Mouse (Mus musculus): Measurements from ENCODE around the gene Aspdh.

The Aspdh gene

DNA sequence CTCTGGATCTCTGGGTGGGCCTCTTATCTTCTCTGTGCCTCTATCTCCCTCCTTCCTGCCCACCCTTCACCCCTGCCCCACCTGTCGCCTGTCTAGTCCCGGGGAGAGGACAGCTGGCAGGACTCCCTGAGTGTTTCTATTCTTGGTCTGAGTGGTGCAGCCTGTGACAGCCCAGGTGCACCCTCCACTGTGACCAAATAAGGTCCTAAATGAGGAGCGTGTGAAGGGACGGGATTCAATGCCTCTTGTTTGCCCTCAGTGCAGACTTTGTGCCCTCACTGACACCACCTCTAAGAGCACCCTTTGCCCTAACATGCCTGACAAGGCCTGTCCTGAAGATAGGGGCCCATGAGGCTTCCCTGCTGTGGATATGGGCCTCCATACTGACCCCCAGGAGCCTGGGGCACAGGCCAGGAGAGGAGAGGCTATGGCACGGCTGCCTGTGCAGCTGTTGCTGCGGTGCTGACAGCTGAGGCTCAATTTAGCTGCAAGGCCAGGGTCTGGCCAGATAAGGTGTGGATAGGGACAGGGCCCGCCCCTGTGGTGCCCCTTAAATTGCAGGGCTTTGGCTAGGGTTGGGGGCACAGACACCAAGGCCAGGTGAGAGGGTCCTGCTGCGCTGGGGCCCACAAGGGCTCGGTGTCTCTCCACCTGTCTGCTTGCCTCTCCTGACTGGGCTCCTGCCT, 7.9 kb downstream of the Aspdh start:
- no peak for DNase-seq

DNA sequence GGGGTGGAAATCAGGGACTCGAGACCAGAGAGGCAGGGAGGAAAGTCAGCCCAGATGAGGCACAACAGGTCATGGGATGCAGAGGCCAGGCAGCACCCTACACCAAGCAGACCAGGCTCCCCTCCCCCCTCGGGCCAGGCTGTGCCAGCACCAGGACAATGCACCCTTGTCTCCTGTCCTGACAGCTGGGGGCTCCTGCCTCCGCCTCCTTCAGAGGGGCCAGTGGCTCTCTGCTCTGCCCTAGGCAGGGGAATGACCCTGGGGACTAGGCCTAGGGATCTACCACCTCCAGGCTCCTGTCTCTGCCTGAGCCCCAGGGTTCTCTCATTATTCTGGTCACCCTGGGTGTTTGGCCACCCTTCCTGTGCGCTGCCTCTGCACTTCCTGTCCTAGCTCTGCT, 9.2 kb downstream of the Aspdh start:
- no peak for DNase-seq

DNA sequence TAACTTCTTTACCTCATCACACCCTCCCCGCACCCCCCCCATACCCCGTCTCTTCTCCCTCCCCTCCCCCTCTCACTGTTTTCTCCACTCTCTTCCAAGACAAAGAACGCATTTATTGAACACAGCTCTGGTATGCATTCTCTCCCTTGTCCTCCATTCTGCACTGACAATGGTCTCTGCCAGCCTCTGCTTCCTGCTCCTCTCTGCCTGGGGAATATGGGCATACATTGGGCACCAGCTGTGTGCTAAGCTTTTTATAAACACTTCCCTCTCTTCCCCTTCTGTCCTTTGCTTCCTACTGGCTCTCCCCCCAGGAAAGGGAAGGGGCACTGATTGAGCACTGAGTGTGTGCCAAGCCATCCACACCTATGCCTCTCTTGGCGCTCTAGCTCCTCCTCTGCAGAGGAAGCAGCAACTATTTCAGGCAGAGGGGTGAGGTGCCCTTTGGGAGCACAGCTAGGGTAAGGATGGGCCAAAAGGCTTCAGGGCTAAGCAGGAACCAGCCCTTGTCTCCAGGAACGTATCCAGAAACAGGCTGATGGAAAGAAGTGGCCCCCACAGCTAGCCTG, 9.9 kb downstream of the Aspdh start:
- DNase-seq = no peak

DNA sequence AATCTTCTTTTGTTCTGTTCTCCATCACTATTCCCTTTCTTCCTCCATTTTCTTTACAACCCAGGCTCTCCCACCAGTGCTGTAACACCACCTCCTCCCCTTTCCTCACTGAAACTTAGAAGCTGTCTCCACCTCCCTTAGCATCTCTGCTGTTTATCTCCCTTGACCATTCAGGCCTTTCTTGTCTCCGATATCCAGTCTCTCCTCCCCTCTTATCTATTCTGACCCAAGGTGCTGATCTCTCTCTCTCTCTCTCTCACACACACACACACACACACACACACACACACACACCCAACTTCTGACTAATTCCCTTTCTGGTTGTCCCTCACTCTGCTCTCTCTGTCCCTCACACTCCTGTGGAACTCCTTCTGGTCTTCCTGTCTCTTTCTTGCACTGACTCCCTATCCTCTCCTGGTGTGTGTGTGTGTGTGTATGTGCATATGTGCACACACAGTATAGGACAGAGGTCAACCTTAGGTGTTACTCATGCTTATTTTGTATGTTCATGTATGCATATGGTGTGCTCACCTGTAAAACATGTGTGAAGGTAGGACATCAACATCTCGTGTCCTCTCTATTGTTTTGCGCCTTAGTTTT, 17.7 kb downstream of the Aspdh start:
- no peak for DNase-seq

DNA sequence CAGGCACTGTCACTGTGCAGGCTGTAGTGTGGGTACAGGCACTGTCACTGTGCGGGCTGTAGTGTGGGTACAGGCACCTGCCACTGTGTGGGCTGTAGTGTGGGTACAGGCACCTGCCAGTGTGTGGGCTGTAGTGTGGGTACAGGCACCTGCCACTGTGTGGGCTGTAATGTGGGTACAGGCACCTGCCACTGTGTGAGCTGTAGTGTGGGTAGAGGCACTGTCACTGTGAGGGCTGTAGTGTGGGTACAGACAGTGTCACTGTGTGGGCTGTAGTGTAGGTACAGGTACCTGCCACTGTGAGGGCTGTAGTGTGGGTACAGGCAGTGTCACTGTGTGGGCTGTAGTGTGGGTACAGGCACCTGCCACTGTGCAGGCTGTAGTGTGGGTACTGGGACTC, 18.9 kb downstream of the Aspdh start:
- no peak for DNase-seq

DNA sequence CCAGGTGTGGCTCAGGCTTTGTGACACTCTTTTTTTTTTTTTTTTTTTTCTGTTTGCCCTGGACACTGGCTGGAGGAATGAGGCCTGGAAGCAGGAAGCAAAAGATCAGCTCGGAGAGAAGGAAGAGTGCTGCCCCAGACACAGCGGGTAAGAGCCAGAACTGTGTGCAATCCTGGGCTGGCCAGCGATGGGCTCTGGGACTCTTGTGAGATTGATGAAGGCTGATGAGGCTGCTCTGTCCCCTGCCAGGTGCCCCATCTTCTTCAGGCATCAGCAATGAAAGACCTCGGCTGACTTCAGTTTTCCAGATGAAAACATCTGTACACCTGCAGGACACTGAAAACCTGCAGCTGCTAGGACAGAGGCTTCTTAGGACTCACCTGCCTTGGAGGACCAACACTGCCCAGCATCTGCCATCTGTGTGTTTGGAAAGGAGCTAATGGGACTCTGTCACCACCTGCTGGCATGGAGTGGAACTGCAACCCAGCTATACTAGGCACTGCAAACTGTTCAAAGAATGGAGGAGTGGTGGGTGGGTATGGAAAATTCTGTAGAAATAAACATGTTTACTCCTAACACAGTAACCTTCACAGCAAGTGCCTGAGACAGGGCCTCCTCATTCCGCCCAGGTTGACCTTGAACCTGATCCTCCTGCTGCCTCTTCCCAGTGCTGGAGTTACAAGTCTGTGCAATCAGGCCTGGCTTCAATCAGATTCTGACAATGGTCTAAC, 19.8 kb downstream of the Aspdh start:
- DNase-seq = peak in 1 of 2 experiments; percentile 51

DNA sequence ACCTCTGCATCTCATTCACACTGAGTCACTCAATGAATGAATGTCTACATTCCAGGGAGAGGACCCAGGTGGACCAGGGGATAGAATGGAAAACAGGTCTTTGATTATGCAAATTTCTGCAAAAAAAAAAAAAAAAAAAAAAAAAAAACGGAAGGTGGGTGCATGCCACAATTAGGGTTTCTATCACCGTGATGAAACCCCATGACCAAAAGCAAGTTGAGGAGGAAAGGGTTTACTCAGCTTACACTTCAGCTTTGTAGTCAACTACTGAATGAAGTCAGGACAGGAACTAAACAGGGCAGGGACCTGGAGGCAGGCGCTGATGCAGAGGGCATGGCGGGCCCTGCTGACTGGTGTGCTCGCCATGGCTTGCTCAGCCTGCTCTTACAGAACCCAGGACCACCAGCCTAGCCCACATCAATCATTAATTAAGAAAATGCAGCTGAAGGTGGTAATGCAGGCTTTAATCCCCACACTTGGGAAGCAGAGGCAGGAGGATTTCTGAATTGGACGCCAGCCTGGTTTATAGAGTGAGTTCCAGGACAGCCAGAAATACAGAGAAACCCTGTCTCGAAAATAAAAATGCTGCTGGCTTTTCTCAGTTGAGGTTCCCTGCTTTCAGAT, 20.5 kb downstream of the Aspdh start:
- DNase-seq = no peak

DNA sequence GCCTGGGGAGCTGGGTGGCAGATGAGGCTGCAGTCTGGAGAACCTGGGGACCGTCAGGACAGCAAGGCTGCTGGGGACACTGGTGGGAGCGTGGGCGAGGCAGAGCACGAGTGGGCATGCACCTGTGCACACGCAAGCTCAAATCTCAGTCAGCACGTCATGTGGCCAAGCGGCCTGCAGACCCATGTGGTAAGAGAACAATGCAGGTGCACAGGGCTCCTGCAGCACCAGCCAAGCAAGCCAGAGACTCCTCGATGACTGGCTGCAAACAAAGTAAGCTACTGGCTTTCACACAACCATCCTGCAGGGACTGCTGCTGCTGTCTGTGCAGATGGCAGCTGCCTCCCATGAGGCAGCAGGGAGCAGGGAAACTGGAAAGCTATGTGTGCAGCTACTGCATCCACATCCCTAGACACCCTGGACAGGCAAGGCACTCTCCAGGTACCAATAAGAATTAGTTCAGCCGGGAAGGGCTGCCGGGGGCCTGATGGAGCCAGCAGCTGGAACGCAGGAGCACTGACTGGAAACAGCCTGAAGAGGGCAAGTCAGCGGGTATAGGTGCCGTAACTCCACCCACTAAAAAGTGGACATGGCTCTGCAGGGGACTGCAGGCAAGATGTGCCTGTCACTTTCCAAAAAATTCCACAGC, 21.9 kb downstream of the Aspdh start:
- DNase-seq = peak in 1 of 2 experiments; percentile 2

DNA sequence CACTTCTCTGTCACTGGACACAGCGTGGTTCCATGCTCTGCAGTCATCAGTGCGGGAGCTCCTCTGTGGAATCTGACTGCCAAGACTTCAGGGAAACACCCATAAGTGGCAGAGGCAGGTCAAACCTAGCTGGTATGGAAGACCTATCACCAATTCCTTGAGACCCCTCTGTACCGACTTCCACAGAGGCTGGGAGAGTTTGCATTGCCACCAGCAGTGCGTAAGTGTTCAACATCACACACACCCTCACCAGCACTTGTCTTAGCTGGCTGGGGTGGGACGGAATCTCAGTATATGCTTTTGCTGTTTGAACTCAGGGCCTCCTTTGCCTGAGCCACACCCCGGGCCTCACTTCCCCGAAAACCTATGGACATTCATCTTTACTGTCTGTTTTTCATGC, 22.7 kb downstream of the Aspdh start:
- DNase-seq = no peak

DNA sequence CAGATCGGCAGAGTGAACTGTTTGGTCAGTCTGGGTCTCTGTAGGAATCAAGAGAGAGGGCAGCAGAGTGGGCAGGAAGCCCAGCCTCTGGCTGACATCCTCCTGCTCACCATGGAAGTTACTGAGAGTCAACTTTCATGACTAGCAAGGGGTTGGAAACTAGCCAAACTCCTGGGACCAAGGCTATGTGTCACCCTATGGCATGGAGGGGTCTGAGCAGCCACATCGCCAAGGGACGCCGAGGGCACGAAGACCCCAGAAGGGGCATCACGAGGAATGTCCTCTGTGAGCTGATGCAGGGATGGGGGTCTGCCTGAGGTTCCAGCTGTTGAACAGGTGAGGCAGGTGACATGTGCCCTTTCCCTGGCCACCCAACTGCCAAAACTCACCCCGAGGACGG, 23.4 kb downstream of the Aspdh start:
- no peak for DNase-seq

DNA sequence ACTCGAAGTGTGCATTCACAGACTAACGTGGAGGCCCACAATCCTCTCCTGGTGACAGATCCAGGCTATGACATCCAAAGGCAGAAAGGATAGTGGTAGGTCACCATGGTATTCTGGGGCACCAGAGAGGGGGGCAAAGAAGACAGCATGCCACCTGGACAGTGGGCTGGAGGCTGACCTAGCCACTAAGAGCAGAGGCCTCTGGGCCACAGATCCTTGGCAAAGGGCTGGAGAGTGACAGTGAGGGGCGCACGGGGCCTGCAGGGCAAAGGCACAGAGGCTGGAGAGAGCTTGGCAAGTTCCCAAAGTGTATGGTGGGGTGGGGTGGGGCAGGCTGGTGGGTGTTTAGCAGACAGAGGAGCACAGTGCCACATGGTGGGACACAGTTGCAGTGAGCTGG, 25.1 kb downstream of the Aspdh start:
- no peak for DNase-seq

DNA sequence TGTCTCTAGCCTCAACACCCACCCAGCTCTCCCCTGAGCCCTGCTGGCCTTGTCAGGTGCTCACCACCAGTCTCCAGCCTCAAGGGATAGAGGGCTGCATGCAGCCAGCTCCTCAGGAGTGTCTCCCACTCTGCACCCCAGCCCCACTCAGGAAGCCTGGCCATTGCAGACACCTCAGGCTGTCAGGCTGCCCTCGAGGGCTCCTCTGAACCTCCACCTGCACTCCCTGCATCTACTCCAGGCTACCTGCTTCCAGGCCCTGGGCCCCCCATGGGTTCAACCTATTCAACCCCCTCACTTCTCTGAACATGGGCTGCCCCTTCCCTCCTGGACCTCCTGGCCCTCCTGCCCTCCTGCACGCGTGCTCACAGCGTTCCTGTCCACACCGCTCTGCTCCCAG, 26.2 kb downstream of the Aspdh start:
- DNase-seq = no peak

DNA sequence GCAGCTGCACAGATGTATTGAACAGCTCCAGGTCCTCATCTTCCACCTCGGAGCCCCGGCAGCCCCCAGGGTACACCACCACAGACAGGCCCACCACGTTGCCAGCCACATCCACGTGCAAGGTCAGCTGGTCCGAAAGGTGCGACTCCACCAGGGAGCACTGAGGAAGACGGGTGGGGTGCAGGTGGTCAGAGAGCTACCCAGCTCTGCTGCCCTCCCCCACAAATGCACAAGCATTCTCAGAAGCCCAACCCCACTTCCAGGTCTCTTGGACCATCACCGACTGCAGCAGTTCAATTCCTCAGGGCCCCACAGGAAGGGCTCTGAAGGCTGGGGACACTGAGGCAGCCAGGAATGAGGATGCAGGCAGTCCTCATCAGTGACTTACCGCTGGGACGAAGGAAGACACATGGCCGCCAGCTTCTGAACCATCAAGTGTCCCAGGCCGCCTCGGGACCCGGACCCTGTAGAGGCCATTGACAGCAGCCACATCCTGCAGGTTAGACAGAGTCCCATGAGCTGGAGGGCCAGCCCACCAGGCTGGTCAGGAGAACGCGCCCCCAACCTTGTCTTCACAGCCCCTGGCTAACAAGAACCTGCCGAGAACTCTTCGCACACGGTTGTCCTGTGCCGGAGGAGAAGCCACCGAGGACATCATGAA, 27.1 kb downstream of the Aspdh start:
- no peak for DNase-seq

DNA sequence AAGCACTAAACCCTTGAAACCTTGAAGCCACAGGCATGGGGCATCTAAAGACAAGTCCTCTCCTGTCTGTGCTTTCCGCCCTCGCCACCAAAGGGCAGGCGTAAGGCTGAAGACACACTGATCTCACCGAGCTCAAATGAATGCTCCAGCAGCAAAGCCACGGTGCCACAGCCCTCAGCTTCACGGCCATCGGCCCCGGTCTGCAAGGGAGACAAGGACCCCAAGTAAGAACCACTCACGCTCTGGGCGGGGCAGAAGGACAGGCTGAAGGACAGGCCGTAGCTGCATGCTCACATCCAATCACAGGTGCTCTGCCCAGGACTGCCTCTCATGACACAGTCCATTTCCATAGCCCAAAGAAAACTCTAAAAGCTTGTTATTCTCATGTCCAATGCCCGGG, 29.5 kb downstream of the Aspdh start:
- DNase-seq = no peak

DNA sequence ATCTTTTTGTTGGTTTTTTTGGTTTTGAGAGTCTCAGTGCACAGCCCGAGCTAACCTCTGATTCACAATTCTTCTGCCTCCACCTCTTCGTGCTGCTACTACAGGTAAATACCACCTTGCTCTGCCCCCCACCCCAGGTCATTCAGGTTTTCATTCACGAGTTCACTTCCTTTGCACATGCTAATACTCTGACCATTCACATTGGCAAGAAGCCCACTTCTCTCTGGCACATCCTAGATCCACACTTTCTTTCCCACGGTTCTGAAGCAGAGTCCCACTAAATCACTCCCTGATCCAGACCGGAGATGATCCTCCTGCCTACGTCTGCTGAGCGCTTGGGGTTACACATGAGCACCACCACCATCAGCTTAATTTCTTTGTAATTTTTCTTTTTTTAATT, 29.9 kb downstream of the Aspdh start:
- no peak for DNase-seq

DNA sequence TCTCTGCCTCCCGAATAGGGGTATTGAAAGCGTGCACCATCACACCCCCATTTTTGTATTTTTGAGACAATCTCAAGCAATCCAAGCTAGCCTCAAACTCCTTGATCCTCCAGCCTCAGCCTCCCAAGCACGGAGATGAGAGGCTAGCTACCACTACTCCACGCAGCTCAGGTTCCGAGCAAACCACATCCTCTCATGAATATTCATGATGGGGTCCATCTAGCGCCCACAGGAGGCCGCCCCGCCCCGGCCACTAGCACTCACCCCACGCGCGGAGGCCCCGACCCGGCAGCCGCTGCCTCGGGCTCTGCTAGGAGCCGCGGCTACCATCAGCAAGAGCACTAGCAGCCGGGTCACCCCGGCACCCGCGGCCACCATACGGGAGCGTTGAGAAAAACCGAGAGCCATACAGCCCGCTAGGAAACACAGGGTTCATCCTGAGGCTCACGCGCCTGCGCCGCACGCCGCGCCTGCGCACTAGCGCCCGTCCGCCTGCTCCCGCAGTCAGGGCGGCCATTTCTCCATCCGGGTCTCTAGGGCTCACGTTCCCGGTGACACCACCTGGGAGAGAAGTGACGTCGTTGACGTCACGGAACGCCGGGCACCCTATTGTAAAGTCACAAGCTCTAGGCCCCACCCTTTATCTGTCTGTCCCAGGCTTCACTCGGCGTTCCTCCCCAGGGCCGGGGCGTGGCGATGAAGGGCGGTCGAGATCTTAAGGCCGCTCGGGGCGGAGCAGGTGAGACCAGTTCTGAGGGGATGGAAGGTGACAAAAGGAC, 31.0 kb downstream of the Aspdh start, which contains the start of the genes Emc10 and Fam71e1:
Gene Emc10, minus strand, starts transcription at position 538 of the 779 bp plus-strand sequence.
Gene Fam71e1, plus strand, starts transcription at position 590 of the 779 bp plus-strand sequence.
- DNase-seq = peak; percentile 97 to 99

DNA sequence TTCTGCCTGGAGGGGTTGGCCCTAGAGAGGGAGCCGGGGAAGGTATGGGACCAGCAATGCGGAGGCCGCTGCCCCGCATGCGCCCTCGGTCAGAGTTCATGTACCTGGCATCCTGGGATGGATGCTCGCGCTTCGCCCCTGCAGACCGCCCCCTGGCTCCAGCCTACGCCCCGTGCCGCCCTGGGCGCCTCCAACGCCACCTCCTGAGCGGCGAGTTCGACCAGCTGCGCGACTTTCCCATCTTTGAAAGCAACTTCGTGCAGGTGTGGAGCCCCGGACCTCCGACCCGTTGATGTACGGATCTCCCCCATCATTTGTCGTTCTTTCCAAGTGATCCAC, 31.5 kb downstream of the Aspdh start:
- no peak for DNase-seq

DNA sequence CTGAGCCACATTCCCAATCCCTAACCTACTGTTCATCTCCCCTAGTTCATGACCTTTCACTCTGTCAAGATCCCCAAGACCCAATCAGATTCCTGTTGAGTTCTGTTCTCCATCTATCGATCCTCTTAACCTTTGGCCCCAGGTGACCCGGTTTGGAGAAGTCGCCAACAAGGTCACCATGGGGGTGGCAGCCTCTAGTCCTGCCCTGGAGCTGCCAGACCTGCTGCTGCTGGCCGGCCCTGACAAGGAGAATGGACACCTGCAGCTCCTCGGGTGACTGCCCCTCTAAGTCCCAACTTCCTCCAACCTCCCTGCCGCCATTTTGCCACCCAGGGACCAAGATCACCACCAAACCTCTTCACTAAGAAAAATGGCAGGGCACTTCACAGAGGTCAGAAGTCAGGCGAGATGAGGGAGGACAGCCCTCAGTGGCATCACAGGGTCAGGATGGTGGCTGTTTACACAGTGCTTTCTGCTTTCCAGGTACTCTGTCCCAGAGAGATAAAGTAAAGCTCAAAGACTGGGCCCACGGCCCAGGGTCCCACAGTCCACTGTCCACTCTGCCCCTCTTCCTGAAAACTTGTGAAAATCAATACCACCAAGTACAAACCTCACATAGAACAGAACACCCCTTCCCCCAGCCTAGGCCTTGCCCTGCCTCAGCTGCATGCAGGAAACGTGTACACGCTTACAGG, 32.3 kb downstream of the Aspdh start:
- no peak for DNase-seq

DNA sequence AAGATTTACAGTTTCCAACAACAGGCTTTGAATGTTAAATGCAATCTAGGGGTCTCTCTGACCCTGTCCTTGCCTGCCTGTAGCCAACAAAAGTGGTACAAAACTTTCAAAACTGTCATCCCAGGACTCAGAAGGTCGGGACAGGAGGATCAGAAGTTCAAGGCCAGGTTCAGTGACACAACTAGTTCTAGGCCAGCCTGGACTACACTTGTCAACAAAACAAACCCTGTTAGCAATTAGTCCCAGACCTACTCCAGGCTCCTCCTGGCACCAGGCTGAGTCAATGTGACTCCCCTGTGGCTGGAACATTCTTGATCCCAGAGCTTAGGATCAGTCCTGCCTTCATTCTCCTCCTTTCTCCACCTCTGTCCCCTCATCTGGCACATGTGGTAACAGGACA, 33.7 kb downstream of the Aspdh start:
- DNase-seq = no peak

DNA sequence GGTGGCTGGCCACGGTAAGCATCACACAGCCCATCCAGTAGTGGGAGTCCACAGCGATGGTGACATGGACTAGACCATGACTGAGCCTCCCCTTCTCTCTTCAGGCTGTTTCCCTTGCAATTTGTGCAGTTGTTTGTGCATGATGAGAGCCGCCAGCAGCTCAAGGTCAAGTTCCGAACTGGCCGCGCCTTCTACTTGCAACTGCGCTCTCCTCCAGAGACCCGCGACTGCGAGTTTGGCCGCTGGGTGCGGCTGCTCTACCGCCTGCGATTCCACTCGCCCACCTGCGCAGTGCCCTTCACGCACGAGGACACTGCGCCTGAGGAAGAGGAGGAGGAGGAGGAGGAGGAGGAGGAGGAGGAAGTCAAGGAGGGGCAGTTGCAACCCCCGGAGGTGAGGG, 34.9 kb downstream of the Aspdh start:
- DNase-seq = no peak

DNA sequence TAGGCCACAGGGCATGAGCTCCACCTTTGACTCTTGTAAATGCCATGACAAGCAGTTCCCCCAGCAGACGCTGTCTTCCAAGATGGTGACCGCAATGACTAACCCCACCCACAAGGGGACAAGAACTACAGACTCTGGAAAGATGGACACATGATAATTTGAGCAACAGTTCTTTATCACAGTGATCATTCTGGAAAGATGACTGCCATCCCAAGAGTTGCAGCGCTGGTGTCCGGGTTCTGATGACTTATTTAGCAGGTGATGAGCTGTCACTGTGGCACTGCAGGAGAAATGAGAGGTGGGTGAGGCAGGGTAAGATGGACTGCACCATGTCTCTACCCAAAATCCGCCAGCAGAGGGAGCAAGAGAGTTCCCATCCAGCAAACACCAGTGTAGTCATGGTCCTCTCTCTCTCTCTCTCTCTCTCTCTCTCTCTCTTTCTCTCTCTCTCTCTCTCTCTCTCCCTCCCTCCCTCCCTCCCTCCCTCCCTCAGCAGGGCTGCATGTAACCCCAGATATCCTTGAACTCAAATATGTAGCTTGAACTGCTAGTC, 36.4 kb downstream of the Aspdh start:
- no peak for DNase-seq
